Mouse (Mus musculus) neutrophil, adult 5-6 weeks (primary cell): ENCODE measurements at regions not wholly inside any gene's neighbourhood (a gene's known extent, or its start where the extent isn't known, plus 50 kb on each side); places are given as distances from the start of the nearest gene placed in this dataset.

ENCODE experiments used
- ATAC-seq: fragments of 151-379, 151-347 bp; 2 replicates; pipeline ENCODE4 v1.8.0; 2017; ENCODE audit warnings: mild to moderate bottlenecking, moderate TSS enrichment; ENCODE audit not compliant: insufficient number of reproducible peaks, poor library complexity, low FRiP score, severe bottlenecking; ENCODE audit errors: extremely low read depth

DNA sequence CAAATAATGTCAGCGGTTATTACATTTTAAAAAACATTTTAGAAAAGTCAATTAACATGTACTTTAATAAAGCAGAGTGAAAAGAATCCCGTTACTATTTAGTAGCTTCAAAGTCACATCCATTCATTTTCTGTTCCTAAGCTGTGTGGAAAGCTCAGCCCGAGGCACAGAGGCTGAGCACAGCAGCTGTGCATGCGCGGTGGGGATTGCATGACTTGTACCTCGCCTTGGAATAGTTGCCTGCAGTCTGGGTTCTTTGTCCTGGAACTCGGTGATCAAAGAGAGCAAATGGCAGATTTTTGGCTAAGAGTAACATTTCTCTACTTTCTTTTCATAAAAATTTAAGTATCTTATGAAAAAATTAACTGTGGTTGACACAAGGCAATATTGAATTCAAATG, 251.0 kb upstream of the Pde3a start:
- ATAC-seq = no peak

GRCm38 (mm10) chr6:141000552-141000951, 248.5 kb upstream of the Pde3a start:
- no peak for ATAC-seq

DNA sequence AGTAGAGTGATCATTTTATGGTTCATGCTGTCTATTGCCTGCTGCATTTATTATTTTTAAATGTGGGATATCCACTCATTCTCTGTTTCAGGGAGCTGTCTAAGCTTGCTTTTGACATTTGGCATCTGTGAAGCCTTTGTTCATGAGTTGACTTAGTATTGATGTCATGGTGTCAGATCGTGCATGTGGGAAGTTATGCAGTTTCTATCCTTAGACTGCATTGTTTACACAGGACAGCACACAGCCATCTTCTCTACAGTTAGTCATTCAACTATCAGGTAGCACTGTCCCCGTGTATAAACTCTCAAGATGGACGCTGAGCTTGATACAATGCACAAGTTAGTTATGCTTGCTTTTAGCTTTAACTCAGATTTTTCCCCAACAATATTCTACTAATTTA, 247.8 kb upstream of the Pde3a start:
- no peak for ATAC-seq

- no peak for ATAC-seq
Observed at GRCm38 (mm10) chr6:141015055-141015681, 233.9 kb upstream of the Pde3a start.

DNA sequence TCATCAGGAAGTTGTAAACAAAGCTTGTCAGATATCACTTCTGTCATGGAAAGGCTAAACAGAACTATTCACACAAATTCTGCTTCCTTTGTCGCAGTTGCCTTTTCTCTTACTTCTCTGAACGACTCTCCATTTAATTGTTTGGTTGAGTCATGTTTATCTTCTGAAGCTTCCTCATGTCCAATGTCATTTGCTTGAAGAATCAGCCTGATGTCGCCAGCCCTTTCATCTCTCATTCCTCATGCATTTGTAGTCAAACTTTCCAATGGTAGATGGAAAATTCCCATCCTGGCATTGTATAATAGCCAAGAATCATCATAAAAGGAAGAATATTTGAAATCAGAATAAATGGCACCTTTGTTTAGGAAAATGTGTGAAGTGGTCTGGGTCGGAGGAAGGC, 225.6 kb upstream of the Pde3a start:
- ATAC-seq = no peak

GRCm38 (mm10) chr6:141027353-141027752, 221.7 kb upstream of the Pde3a start:
- ATAC-seq = no peak

GRCm38 (mm10) chr6:141027787-141028186, 221.3 kb upstream of the Pde3a start:
- no peak for ATAC-seq

GRCm38 (mm10) chr6:141034824-141035223, 214.2 kb upstream of the Pde3a start:
- ATAC-seq = no peak

- ATAC-seq = no peak
Observed at GRCm38 (mm10) chr6:141041358-141041757, 207.7 kb upstream of the Pde3a start.

GRCm38 (mm10) chr6:141041781-141042625, 207.1 kb upstream of the Pde3a start:
- ATAC-seq = no peak

DNA sequence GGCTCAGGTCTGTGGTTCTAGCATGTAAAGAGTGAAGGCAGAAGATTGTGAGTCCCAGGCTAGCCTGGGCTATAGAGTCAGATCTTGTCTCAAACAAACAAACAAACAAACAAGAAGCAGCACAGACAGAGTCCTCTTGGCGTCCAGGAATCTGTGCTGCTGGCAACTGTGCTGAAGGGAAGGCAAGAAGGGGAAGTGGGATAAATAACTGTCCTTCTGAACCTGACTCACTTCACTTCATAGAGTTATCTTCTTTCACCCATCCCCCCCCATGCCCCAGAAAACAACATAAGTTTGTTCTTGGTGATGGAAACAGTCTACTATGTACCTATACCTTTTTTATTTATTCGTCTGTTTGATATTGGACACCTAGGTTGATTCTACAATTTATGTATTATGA, 200.8 kb upstream of the Pde3a start:
- no peak for ATAC-seq

DNA sequence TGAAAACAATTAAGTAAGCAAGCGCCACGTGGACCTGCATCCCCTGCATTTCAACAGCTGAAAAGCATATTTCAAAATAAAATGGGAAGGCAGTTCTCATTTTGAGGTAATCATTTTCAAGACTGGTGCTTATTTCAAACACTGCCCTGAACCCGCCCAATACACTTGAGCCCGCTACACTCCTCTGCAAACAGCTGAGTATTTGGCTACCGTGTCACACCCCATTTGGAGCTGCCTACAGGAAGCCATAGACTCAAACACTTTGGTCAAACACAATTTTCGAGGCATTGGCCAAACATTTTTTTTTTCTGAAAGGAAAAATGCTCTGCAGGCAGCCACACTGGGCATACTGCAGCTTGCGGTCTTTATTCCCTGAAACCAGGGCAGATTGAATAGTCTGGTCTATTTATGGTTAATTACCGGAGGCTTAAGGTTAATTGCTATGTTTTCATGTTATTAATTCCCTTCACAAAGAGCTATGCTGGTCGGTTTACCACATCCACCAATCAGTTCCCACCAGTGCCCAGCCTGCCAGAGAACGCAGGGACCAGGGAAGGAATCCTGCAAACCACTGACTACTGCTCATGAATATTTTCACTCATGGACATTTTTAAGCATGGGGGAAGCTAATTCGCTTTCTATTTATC, 198.9 kb upstream of the Pde3a start:
- no peak for ATAC-seq

GRCm38 (mm10) chr6:141054026-141054425, 195.0 kb upstream of the Pde3a start:
- ATAC-seq = no peak

DNA sequence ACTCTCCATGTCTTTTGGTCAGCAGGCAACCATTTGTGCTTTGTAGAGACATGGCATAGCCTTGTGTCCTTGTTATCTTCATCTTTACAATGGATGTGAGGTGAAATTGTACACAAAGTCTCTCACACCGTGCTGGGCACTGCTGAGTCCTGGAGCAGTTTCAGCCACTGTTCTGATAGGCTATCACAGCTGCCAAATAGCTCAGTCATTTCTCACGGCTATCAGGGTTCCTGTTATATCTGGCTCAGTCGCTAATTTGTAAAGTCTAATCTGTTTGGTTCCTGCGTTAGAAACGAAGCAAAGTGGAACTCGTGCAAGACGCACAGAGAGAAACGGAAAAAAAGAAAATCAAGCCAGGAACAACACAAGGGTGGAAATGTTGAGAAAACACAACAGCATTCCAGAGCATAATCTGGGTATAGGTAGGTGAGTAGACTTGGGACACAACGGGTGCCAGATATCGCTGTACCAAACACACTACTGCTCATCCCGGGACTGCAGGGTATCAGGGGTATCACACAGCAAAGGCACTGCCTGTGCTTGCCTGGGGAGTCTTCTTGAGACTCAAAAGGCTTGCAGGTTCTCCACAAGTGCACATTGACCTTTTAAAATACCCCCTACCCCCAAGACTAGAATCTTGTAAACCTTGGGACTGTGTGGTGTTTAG, 189.7 kb upstream of the Pde3a start:
- ATAC-seq = no peak

GRCm38 (mm10) chr6:141065724-141066123, 183.3 kb upstream of the Pde3a start:
- ATAC-seq = no peak

DNA sequence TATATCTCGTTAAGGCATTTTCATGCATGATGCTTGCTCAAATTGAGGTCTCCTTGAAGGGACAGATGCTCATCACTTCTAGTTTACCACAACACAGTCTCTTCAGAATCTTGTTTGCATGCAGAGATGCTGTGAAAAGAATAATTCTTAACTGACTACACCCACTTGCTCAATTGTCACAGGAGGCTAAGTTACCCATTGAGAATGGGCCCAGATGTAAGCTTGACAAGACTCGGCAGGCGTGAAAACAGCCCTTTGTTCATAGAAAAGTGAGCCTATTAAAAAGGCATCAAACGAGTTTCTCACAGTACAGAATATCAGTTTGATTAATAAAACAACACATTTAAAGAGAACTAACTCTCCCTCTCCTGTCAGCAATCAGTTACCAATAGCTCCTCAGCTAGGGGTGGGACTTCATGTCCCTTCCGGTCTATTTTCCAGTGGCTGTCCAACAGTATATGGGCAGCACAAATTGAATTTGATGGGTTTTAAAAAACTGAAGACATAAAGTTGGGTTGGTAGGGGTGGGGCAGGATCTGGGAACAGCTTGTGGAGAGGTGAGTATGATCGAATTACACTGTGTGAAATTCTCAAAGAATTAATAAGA, 180.1 kb upstream of the Pde3a start:
- ATAC-seq = no peak

- 0 out of 2 replicates have a peak, but pooled peaks have one; percentile 19 for ATAC-seq
Observed at GRCm38 (mm10) chr6:141069896-141070295, 179.2 kb upstream of the Pde3a start.

- no peak for ATAC-seq
Observed at GRCm38 (mm10) chr6:141071507-141071906, 177.6 kb upstream of the Pde3a start.

- no peak for ATAC-seq
Observed at GRCm38 (mm10) chr6:141091076-141091780, 157.8 kb upstream of the Pde3a start.
